Mouse (Mus musculus): Measurements from ENCODE around the gene Fancb. TPM values are rescaled to one million over a fixed set of nuclear protein-coding genes. Genes with fewer than 3 reads are reported as not detected.
A peak's percentile ranks its signal among the peaks of the same experiment; 100 is the strongest.

Gene Fancb
- total and polyA plus RNA-seq, 3 experiments = 9.2 to 12.5 TPM; not detected in 1

DNA sequence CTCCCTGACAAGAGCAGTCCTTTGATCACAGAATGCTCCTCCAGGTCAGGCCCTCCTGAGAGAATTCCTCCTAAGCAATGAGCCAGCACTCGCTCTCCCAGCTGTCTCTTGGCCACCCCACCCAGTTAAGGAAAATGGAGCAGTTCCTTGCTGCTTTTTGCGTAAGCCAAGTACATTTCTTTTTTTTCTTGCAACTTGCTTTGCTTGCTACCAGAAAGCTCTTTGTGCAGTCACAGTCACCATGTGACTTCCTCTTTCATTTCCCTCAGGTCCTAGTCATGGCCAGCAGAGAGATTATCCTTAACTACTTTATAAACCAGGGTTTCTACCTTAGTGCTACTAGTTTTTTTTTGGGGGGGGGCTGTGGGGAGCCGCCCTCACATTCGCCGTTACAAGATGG is 38.9 kb upstream of the Fancb start:
- TF ChIP-seq MYC (IDR thresholded peaks at IDR 0.05; ENCODE audit: low read depth, low read length) (no peak), GABPA (IDR thresholded peaks at IDR 0.05; ENCODE audit: low read depth, low read length) (no peak), TAL1 (IDR thresholded peaks at IDR 0.05; ENCODE audit: low read length) (no peak), SIN3A (IDR thresholded peaks at IDR 0.05; ENCODE audit: low read length) (no peak), ELF1 (IDR thresholded peaks at IDR 0.05; ENCODE audit: low read depth, low read length) (no peak), UBTF (IDR thresholded peaks at IDR 0.05; ENCODE audit: borderline replicate concordance, insufficient read depth, low read depth, low read length) (no peak), CHD2 (IDR thresholded peaks at IDR 0.05; ENCODE audit: low read length) (no peak), GATA1 (IDR thresholded peaks at IDR 0.05; ENCODE audit: low read depth, low read length) (no peak)
- H3K79me2 ChIP-seq (ENCODE audit: control insufficient read depth, insufficient read depth, low read length, poor library complexity) = no peaks in the 10 kb centered on the region
- no peak overlapping the region for H3K9ac ChIP-seq (ENCODE audit: control insufficient read depth, low read depth, low read length, poor library complexity, severe bottlenecking)
- no peaks in the 10 kb centered on the region for H3K27me3 ChIP-seq (ENCODE audit: control insufficient read depth in 1 of 2, insufficient read depth in 2 of 2, low read length in 2 of 2)
- H3K27ac ChIP-seq (ENCODE audit: control insufficient read depth, low read depth, low read length) = no peak overlapping the region
- H3K4me1 ChIP-seq (ENCODE audit: control insufficient read depth in 1 of 2, insufficient read depth in 2 of 2, low read length in 2 of 2) = no peaks in the 10 kb centered on the region
- H3K4me3 ChIP-seq (ENCODE audit: control insufficient read depth in 1 of 2, insufficient read depth in 1 of 2, low read depth in 2 of 2, low read length in 2 of 2) = no peak overlapping the region
- H3K9me3 ChIP-seq (replicated peaks; ENCODE audit: insufficient read depth, low read length) = no peaks in the 10 kb centered on the region
- no peaks in the 10 kb centered on the region; a peak in 1 of 4 replicates for H3K36me3 ChIP-seq (ENCODE audit: control insufficient read depth in 1 of 2, insufficient read depth in 2 of 2, low read length in 2 of 2)
- DNase-seq (ENCODE audit: low read depth, low spot score) = peak; percentile 19

DNA sequence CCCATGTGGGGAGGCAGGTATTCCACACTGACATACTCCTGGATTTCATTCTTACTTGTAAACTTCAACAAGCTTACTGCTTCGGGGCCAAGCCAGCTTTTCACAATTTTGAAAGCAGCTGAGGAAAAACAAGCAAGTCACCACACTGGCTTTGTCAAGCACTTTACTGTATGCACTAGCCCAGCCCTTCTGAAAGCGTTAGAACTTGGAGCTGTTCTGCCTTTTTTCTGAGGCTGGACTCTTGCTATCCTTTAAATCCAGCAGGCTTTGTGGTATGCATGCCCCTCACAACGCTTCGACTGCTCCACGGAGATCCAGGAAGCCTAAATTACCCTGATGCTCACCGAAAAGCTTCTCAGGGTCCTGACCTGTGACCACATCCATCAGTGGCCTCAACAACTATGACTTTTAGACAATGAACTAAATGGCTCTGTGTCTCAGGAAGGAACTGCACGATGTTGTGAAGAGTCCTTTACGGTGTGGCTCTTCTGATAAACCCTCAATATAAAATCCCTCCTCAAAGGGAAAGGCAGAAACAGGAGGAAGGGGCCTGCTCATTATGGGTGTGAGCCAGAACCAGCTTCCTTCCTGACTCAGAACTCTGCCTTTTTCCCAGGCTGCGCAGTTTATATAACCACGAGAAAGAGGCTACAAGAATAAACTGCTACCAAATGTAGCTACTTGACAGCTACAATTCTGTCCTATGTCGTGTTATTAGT is 28.4 kb upstream of the Fancb start:
- no peaks in the 10 kb centered on the region; a peak in 1 of 4 replicates for H3K36me3 ChIP-seq (ENCODE audit: control insufficient read depth in 1 of 2, insufficient read depth in 2 of 2, low read length in 2 of 2)
- no peak overlapping the region for H3K27ac ChIP-seq (ENCODE audit: control insufficient read depth, low read depth, low read length)
- TF ChIP-seq SMC3 (IDR thresholded peaks at IDR 0.05; ENCODE audit: low read depth, low read length) = no peak
- no peak overlapping the region for H3K9ac ChIP-seq (ENCODE audit: control insufficient read depth, low read depth, low read length, poor library complexity, severe bottlenecking)
- no peaks in the 10 kb centered on the region for H3K4me1 ChIP-seq (ENCODE audit: control insufficient read depth in 1 of 2, insufficient read depth in 2 of 2, low read length in 2 of 2)
- H3K79me2 ChIP-seq (ENCODE audit: control insufficient read depth, insufficient read depth, low read length, poor library complexity) = no peaks in the 10 kb centered on the region
- H3K9me3 ChIP-seq (replicated peaks; ENCODE audit: insufficient read depth, low read length) = no peaks in the 10 kb centered on the region
- DNase-seq (ENCODE audit: low read depth, low spot score) = no peak
- H3K4me3 ChIP-seq (ENCODE audit: control insufficient read depth in 1 of 2, insufficient read depth in 1 of 2, low read depth in 2 of 2, low read length in 2 of 2) = no peak overlapping the region
- H3K27me3 ChIP-seq (ENCODE audit: control insufficient read depth in 1 of 2, insufficient read depth in 2 of 2, low read length in 2 of 2) = no peaks in the 10 kb centered on the region

DNA sequence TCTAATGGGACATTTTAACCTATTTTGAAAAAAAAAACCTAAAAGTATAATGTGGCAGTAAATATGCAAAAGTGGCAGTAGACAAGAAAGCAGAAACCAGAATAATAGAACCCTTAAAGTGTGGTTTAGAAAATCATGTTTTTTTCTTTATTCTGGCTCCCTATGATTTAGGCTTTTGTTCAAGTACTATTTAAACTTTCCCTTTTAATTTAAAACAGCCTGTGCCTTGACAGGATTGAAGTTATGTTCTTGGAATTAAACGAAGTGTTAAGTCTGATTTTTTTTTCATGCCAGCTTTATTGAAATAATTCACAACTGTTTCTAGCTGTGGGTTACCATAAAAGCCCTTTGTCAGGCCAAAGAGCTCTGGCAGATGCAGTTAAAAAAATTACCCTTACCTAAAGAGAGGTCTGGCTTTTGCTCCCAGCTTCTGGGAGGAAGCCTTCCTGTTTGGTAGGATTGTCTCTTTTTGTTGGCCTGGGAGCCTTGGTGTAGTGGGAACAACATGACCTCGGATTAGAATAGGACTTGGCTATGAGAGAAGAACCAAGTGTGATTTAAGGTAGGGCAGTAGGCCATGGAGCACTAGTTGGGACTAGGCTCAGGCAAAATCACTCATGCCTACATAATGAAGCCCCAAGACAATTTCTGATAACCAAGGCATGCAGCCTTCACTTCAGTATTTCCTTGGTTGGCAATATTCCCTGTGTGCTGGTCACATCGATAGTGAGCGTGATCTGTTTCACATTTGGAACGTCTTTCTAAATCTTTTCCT is 27.6 kb upstream of the Fancb start:
- DNase-seq (ENCODE audit: low read depth, low spot score) = no peak
- no peak for TF ChIP-seq NRF1 (IDR thresholded peaks at IDR 0.05; ENCODE audit: insufficient read depth, low read depth, low read length, poor library complexity, severe bottlenecking)
- TF ChIP-seq ZMIZ1 (IDR thresholded peaks at IDR 0.05; ENCODE audit: low read depth, low read length) = no peak
- TF ChIP-seq POLR2A (IDR thresholded peaks at IDR 0.05; ENCODE audit: control insufficient read depth in 1 of 2, insufficient read depth in 1 of 2, low read depth in 1 of 2, low read length in 2 of 2, poor library complexity in 1 of 2) = no peak
- no peak for TF ChIP-seq KAT2A (conservative IDR thresholded peaks at IDR 0.05; ENCODE audit: low read depth, low read length)
- TF ChIP-seq MAZ (IDR thresholded peaks at IDR 0.05; ENCODE audit: low read depth, low read length) = no peak
- TF ChIP-seq CHD1 (IDR thresholded peaks at IDR 0.05; ENCODE audit: low read depth, low read length) = no peak
- no peak for TF ChIP-seq MXI1 (IDR thresholded peaks at IDR 0.05; ENCODE audit: low read depth, low read length)
- TF ChIP-seq BHLHE40 (IDR thresholded peaks at IDR 0.05; ENCODE audit: borderline replicate concordance, low read depth, low read length) = no peak
- TF ChIP-seq JUND (IDR thresholded peaks at IDR 0.05; ENCODE audit: low read depth, low read length) = no peak
- TF ChIP-seq ZC3H11A (IDR thresholded peaks at IDR 0.05; ENCODE audit: low read depth, low read length) = no peak
- no peak for TF ChIP-seq MAFK (IDR thresholded peaks at IDR 0.05; ENCODE audit: borderline replicate concordance, low read depth, low read length)
- TF ChIP-seq GATA1 (IDR thresholded peaks at IDR 0.05; ENCODE audit: low read depth, low read length) = no peak
- TF ChIP-seq RAD21 (IDR thresholded peaks at IDR 0.05; ENCODE audit: low read depth, low read length) = no peak
- Histone ChIP-seq H3K79me2 (ENCODE audit: control insufficient read depth, insufficient read depth, low read length, poor library complexity) (no peaks in the 10 kb centered on the region), H3K4me1 (ENCODE audit: control insufficient read depth in 1 of 2, insufficient read depth in 2 of 2, low read length in 2 of 2) (no peaks in the 10 kb centered on the region), H3K27ac (ENCODE audit: control insufficient read depth, low read depth, low read length) (no peak overlapping the region), H3K9ac (ENCODE audit: control insufficient read depth, low read depth, low read length, poor library complexity, severe bottlenecking) (no peak overlapping the region), H3K36me3 (ENCODE audit: control insufficient read depth in 1 of 2, insufficient read depth in 2 of 2, low read length in 2 of 2) (no peaks in the 10 kb centered on the region; a peak in 1 of 4 replicates), H3K27me3 (ENCODE audit: control insufficient read depth in 1 of 2, insufficient read depth in 2 of 2, low read length in 2 of 2) (no peaks in the 10 kb centered on the region), H3K9me3 (replicated peaks; ENCODE audit: insufficient read depth, low read length) (no peaks in the 10 kb centered on the region), H3K4me3 (ENCODE audit: control insufficient read depth in 1 of 2, insufficient read depth in 1 of 2, low read depth in 2 of 2, low read length in 2 of 2) (no peak overlapping the region)

All from MEL (cell line).